9 mouse cellular contexts compared by ENCODE assay signal in the genomic region with DNA sequence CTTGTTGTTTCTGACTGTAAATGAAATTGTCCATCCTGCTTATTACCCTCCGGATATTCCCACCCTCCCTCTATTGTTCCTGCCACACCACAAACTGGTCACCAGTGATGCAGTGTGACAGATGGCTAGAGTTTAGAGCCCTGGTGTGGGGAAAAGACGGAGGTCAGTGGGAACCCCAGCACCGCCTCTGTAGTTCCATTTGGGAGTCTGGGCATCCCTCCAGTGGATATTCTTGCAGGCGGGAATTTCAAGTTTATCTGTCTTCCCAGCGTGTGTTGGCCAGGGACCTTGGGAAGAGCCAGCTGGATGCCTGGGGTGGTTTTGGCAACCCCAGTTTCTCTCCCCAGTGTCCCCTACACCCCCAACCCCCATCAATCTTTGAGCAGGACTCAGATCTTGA. TPM values are rescaled to one million over a fixed set of nuclear protein-coding genes. Genes with fewer than 3 reads are reported as not detected.
DNase-seq lines count a peak whose midpoint lies in the region; ATAC-seq and TF ChIP-seq lines count a peak whose summit lies in the region.
"Had no signal": no experiment of that assay in that cellular context is flagged by ENCODE, and none has a peak within 500 bp of the region (broad histone marks: within the 10 kb centered on the region; RNA-seq: fewer than 3 reads in every experiment).

No protein-coding gene starts in this region.

- no peak for ATAC-seq in forebrain, embryonic 16.5 days
- no peak for ATAC-seq in intestine, postnatal 0 days
- ATAC-seq in midbrain, embryonic 12.5 days (ENCODE audit: low FRiP score, low read depth) = no peak
- ATAC-seq in erythroblast, adult 5-6 weeks (replicated peaks; ENCODE audit: low FRiP score, poor library complexity, severe bottlenecking) = no peak

- H3K27me3 ChIP-seq in forebrain, embryonic 16.5 days (replicated peaks; ENCODE audit: control insufficient read depth, insufficient read depth, low read length) = no peaks in the 10 kb centered on the region
- H3K27me3 ChIP-seq in intestine, postnatal 0 days (replicated peaks; ENCODE audit: control insufficient read depth, insufficient read depth, low read length) = no peaks in the 10 kb centered on the region
- 0 out of 2 replicates have a peak, but pooled peaks cover 6% of the 10 kb centered on the region for H3K27me3 ChIP-seq in midbrain, embryonic 12.5 days

- 42% methylated on average over 5 of the region's 5 CpGs for WGBS in forebrain, embryonic 16.5 days
- 25% methylated on average over 5 of the region's 5 CpGs for WGBS in intestine, postnatal 0 days
- WGBS in midbrain, embryonic 12.5 days = 52% methylated on average over 5 of the region's 5 CpGs

- no peaks in the 10 kb centered on the region for H3K36me3 ChIP-seq in forebrain, embryonic 16.5 days (ENCODE audit: control insufficient read depth, insufficient read depth)
- H3K36me3 ChIP-seq in intestine, postnatal 0 days (ENCODE audit: control insufficient read depth, insufficient read depth) = peaks cover 17% of the 10 kb centered on the region; the same call in 1 of the 2 replicates
- H3K36me3 ChIP-seq in midbrain, embryonic 12.5 days = no peaks in the 10 kb centered on the region

- H3K27ac ChIP-seq in forebrain, embryonic 16.5 days (ENCODE audit: low read length) = no peak overlapping the region
- H3K27ac ChIP-seq in intestine, postnatal 0 days (ENCODE audit: low read depth, low read length) = peak overlapping the region; percentile 97
- peak overlapping the region; percentile 52; the same call in 1 of the 2 replicates for H3K27ac ChIP-seq in midbrain, embryonic 12.5 days (replicated peaks)

- peak overlapping the region; percentile 58 for H3K4me2 ChIP-seq in forebrain, embryonic 16.5 days (ENCODE audit: low read length)
- peak overlapping the region; percentile 95 for H3K4me2 ChIP-seq in intestine, postnatal 0 days (replicated peaks; ENCODE audit: low read depth)
- peak overlapping the region; percentile 73 for H3K4me2 ChIP-seq in midbrain, embryonic 12.5 days (replicated peaks)

- DNase-seq in kidney, adult 18-20 months = peak; percentile 22
- DNase-seq in kidney, postnatal 25 days = no peak
- DNase-seq in adrenal gland, postnatal 14 days = peak; percentile 27
- no peak for DNase-seq in layer of hippocampus, adult 9-10 months (ENCODE audit: low spot score)

- TF ChIP-seq CTCF in intestine, postnatal 0 days (IDR thresholded peaks at IDR 0.05; ENCODE audit: low read depth) = no peak

- H3K4me3 ChIP-seq in forebrain, embryonic 16.5 days (replicated peaks; ENCODE audit: low read length) = peak overlapping the region; percentile 47
- H3K4me3 ChIP-seq in intestine, postnatal 0 days (ENCODE audit: low read depth, low read length) = peak overlapping the region; percentile 62
- H3K4me3 ChIP-seq in midbrain, embryonic 12.5 days = peak overlapping the region; percentile 57

- peaks cover 11% of the 10 kb centered on the region for H3K4me1 ChIP-seq in forebrain, embryonic 16.5 days (replicated peaks; ENCODE audit: control insufficient read depth, insufficient read depth, low read length)
- H3K4me1 ChIP-seq in intestine, postnatal 0 days (replicated peaks; ENCODE audit: control insufficient read depth, insufficient read depth, low read length) = peaks cover 3% of the 10 kb centered on the region; the same call in 1 of the 2 replicates
- H3K4me1 ChIP-seq in midbrain, embryonic 12.5 days = peaks cover 16% of the 10 kb centered on the region

- H3K9ac ChIP-seq in forebrain, embryonic 16.5 days (replicated peaks; ENCODE audit: low read depth, low read length) = peak overlapping the region; percentile 58
- H3K9ac ChIP-seq in intestine, postnatal 0 days (ENCODE audit: low read depth, low read length) = peak overlapping the region; percentile 83
- H3K9ac ChIP-seq in midbrain, embryonic 12.5 days (replicated peaks) = peak overlapping the region; percentile 73

- H3K9me3 ChIP-seq in forebrain, embryonic 16.5 days (ENCODE audit: control insufficient read depth, low read length) = no peaks in the 10 kb centered on the region
- H3K9me3 ChIP-seq in intestine, postnatal 0 days (ENCODE audit: control insufficient read depth) = no peaks in the 10 kb centered on the region
- no peaks in the 10 kb centered on the region for H3K9me3 ChIP-seq in midbrain, embryonic 12.5 days

RNA-seq across cellular contexts. Expression of a gene that starts 0.7 kb away (rescaled TPM):
- 16.3 and 17.4 TPM in 2 replicates for total RNA-seq in adrenal gland, postnatal 14 days (2021)
- polyA plus RNA-seq in forebrain, embryonic 16.5 days (2015; fragmentation: Nextera tagmentation; extraction: Ambion mirVana) = 12.5 and 14.4 TPM in 2 replicates
- 36.1 and 37.5 TPM in 2 replicates for polyA plus RNA-seq in intestine, postnatal 0 days (2015; fragmentation: Nextera tagmentation; extraction: Ambion mirVana)
- 19.2 and 21.0 TPM in 2 replicates for polyA plus RNA-seq in midbrain, embryonic 12.5 days (2016; fragmentation: Nextera tagmentation; extraction: Ambion mirVana)
- not detected in 2 replicates for total RNA-seq in erythroblast, adult 5-6 weeks (2015; ENCODE audit: low replicate concordance)
- total RNA-seq in erythroblast, adult 5-6 weeks (2017; ENCODE audit: low replicate concordance) = 0.34 and 0.42 TPM in 2 replicates
- total RNA-seq: MEL had no signal

RNA-seq across cellular contexts. Expression of a gene that starts 14.0 kb away (rescaled TPM):
- 26.0 and 30.1 TPM in 2 replicates for total RNA-seq in adrenal gland, postnatal 14 days (2021)
- polyA plus RNA-seq in forebrain, embryonic 16.5 days (2015; fragmentation: Nextera tagmentation; extraction: Ambion mirVana) = 45.1 and 48.7 TPM in 2 replicates
- polyA plus RNA-seq in intestine, postnatal 0 days (2015; fragmentation: Nextera tagmentation; extraction: Ambion mirVana) = 21.2 and 21.3 TPM in 2 replicates
- 55.3 and 55.5 TPM in 2 replicates for polyA plus RNA-seq in midbrain, embryonic 12.5 days (2016; fragmentation: Nextera tagmentation; extraction: Ambion mirVana)
- 4.6 and 5.6 TPM in 2 replicates for total RNA-seq in erythroblast, adult 5-6 weeks (2015; ENCODE audit: low replicate concordance)
- 1.4 and 1.6 TPM in 2 replicates for total RNA-seq in erythroblast, adult 5-6 weeks (2017; ENCODE audit: low replicate concordance)

Comparison
In these comparisons a context has a peak if more than half of its experiments do, and no peak if none do; other contexts are left out.
1. DNase-seq: peak in kidney, adult 18-20 months (single experiment) and adrenal gland, postnatal 14 days (single experiment); none in kidney, postnatal 25 days (0 of 2) and layer of hippocampus, adult 9-10 months (single experiment).
2. Peak in every context shown above with its lines, with median percentiles within 50 percentile points of each other: H3K4me2 ChIP-seq, H3K4me3 ChIP-seq and H3K9ac ChIP-seq.